Mouse (Mus musculus): ENCODE measurements around the gene Pigk.
"Not testable (repeated sequence)": the region's sequence is repeated elsewhere in the genome, so short reads cannot be mapped to it uniquely, and the experiment has no call there.

The Pigk gene

DNA sequence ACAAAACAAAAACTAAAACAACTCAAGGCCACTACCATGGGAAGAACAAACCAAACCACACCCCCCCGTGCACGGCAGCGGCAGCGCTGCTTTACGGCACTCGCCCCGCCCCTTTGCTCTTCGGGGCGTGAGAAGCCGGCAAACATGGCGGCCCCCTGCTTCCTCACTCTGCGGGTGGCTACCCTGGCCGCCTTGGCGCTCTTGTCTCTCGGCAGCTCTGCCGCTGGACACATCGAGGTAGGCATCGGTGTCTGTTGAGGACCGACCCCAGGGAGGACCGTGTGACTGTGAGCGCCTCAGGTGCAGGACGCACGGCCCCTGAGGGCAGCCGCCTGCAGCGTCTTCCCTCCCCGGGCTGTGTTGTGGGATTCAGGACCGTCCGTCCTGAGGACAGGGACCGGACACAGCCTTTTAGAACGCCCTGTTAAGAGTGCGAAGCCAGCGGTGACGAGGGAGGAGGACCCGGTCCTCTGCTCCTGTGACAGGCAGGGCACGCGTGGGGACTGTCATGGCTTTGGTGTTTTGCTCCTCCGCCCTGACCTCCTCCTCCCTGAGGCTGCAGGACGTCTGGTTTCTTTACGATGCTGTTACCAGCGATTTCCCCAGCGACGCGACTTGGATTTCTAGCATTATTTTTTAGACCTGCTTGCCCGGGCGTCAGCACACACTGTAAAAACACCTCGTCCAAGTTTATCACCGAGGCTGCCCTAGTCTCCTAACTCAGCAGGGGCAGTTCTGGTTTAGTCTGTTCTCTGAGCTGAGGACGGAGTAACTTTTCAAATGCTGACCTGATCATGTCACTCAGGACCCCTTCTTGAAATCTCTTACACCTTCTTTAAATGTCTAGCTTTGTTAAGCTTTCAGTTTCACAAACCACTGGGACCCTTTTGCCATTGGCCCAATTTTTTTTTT, at the start of gene Pigk:
Pigk (plus strand) TSS at position 110 of the 912 bp plus-strand sequence.
- peak; percentile 92 to 93 for DNase-seq

- DNase-seq: no peak
Observed at GRCm38 (mm10) chr3:152666991-152667355, 46.9 kb upstream of the Pigk start.

DNA sequence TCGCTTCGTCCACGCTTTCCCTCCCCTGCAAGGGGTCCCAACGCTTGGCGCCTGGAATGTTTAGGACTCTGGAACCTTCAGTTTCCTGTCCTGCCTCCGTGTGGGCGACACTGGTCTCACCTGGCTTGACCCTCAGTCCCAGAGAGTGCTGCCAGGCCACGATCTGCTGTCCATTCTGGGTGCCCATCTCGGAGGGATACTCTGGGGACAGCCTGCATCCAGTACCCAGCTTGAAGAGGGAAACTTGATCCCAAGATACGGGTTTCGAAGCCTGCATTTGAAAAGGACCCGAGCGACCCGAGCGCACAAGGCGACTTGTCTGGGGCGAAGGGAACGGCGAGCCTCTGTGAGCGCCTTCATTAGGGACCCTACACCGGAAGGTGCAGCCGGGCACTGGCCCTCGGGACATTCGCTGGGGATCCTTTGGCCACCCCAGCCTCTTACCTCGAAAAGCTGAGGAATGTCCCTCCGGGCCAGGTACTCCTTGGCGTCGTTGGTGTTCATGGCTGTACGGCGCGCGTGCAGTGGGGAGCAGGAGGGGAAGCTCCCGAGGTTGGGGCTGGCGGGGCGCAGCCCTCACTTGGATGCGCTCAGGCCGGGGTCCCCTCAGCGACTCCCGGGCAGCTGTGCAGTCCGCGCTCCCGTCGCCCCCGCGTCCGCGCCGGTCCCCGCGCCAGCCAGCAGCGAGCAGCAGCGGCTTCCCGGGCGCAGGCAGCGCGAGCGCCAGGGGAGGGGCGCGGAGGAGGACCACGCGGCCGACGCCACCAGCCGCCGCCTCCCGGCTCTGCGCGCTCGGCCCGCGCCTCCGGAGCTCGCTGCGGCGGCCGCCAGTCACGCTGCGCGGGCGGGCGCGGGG, 46.3 kb upstream of the Pigk start:
- DNase-seq: no peak

GRCm38 (mm10) chr3:152668239-152668638, 45.7 kb upstream of the Pigk start, which contains the start of gene Ak5:
Gene Ak5, minus strand, starts transcription at chr3:152668360.
- no peak for DNase-seq

DNA sequence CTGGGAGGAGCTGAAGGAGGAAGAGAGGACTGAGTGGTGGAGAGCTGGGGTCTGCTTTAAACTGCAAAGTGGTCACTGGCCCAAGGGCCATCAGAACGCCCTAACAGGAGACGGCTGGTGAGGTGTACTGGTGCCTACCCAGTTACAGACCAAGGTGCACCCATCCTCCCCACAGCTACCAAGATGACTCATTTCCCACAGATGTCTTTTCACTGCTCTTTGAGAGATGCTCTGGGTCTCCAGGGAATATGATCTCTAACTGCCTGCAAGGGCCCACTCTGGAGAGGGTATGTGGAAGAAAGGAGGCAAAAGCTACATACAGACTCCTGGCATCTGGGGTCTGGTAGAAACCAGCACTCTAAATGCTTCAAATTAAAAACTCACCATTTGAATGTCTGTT, 45.1 kb upstream of the Pigk start:
- DNase-seq: no peak

- no peak for DNase-seq
Observed at GRCm38 (mm10) chr3:152669783-152670182, 44.1 kb upstream of the Pigk start.

- no peak for DNase-seq
Observed at GRCm38 (mm10) chr3:152674663-152675062, 39.2 kb upstream of the Pigk start.

- DNase-seq: no peak
Observed at GRCm38 (mm10) chr3:152688532-152688931, 25.4 kb upstream of the Pigk start.

GRCm38 (mm10) chr3:152689105-152689504, 24.8 kb upstream of the Pigk start:
- no peak for DNase-seq

GRCm38 (mm10) chr3:152694950-152695349, 18.9 kb upstream of the Pigk start:
- no peak for DNase-seq

GRCm38 (mm10) chr3:152698017-152698416, 15.9 kb upstream of the Pigk start:
- DNase-seq: no peak

- DNase-seq: no peak
Observed at GRCm38 (mm10) chr3:152699261-152699660, 14.6 kb upstream of the Pigk start.

DNA sequence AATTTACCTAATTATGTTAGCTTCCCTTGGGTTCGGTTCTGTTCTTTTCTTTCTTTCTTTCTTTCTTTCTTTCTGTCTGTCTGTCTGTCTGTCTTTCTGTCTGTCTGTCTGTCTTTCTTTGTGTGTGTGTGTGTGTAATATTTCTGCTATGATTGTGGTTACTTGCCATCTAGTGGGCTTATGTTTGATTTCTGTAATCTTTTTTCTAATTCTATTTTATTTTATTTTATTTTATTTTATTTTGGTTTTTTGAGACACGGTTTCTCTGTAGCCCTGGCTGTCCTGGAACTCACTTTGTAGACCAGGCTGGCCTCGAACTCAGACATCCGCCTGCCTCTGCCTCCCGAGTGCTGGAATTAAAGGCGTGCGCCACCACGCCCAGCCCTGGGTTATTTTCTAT, 12.4 kb upstream of the Pigk start:
- DNase-seq: not testable (repeated sequence)

DNA sequence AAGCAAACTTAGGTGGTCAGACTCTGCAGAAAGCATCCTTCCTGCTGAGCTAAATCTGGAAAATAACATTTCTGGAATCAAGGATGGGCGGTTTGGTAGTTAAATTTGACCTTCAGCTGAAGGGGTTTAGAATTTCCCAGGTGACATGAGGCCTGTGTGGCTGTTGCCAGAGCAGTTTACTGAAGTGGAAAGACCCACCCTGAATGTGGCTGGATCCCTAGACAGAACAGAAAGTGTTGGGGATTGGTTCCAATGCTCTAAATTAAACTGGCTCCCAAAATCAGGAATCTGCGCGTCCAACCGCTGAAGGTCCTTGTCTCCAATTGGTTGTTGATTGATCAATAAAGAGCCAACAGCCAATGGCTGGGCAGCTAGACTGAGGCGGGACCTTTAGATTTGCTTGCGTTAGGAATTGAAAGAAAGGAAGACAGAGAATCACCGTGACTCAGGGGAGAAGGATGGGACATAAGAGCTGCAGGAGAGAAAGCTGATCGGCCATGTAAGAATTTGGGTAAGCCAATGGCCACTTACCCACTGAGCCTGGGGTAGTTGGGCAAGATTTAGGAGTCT, 11.5 kb upstream of the Pigk start:
- no peak for DNase-seq

- DNase-seq: no peak
Observed at GRCm38 (mm10) chr3:152705826-152706225, 8.1 kb upstream of the Pigk start.

- no peak for DNase-seq
Observed at GRCm38 (mm10) chr3:152706901-152707300, 7.0 kb upstream of the Pigk start.

GRCm38 (mm10) chr3:152707321-152707823, 6.5 kb upstream of the Pigk start:
- DNase-seq: no peak

GRCm38 (mm10) chr3:152709936-152710335, 4.0 kb upstream of the Pigk start:
- no peak for DNase-seq

DNA sequence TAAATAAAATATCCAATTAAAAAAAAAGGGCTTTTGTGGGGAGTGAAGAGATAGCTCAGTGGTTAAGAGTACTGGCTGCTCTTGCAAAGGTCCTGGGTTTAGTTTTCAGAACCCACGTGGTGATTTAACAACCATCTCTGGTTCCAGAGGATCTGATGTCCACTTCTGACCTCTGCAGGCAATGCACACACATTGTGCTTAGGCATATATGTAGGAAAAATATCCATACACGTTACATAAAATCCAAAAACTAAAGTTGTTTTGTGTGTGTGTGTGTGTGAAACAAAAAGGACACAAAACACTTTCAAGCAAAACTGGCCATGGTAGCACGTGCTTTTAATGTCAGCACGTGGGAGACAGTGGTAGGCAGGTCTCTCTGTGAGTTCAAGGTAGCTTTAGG, 943 bp upstream of the Pigk start:
- DNase-seq: no peak

GRCm38 (mm10) chr3:152721301-152721700, 7.4 kb downstream of the Pigk start:
- DNase-seq: no peak

- DNase-seq: peak in 1 of 2 experiments; percentile 8
Observed at GRCm38 (mm10) chr3:152722836-152723235, 8.9 kb downstream of the Pigk start.

DNA sequence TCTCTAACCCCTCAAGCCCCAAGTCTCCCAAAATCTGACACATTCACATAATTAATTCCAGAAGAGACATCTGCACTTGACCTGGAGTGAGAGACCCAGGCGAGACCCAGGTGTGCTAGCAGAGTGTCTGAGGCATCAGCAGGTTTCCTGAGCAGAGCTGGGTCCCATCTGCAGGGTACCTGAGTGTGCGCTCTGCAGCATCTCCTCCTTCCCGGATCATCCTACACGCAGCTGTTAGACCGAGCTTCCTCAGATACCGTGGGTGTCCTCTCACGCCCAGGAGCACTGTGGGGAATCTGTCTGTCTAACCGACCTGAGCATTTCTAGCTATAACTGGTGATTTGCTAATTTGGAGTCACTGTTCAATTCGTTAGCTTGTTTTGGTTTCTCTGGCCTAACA, 10.5 kb downstream of the Pigk start:
- DNase-seq: no peak

- no peak for DNase-seq
Observed at GRCm38 (mm10) chr3:152728238-152728637, 14.3 kb downstream of the Pigk start.
